8 mouse cellular contexts compared by ENCODE assay signal in genomic region chr10:128548947-128549681, GRCm38 (mm10). TPM values are rescaled to one million over a fixed set of nuclear protein-coding genes. Genes with fewer than 3 reads are reported as not detected.
DNase-seq lines count a peak whose midpoint lies in the region; ATAC-seq lines count a peak whose summit lies in the region.

Gene Rpl41 (minus strand): TSS chr10:128549305.

- H3K4me2 ChIP-seq in heart, embryonic 12.5 days: peak within 1 kb of the TSS; percentile 93
- H3K4me2 ChIP-seq in liver, embryonic 12.5 days: peak within 1 kb of the TSS; percentile 93
- H3K4me2 ChIP-seq in stomach, embryonic 15.5 days: peak within 1 kb of the TSS; percentile 74

- no peaks in the 10 kb centered on the region for H3K9me3 ChIP-seq in heart, embryonic 12.5 days (replicated peaks)
- no peaks in the 10 kb centered on the region for H3K9me3 ChIP-seq in liver, embryonic 12.5 days (replicated peaks)
- H3K9me3 ChIP-seq in stomach, embryonic 15.5 days: no peaks in the 10 kb centered on the region

- peaks cover 15% of the 10 kb centered on the region for H3K36me3 ChIP-seq in heart, embryonic 12.5 days
- peaks cover 23% of the 10 kb centered on the region for H3K36me3 ChIP-seq in liver, embryonic 12.5 days
- H3K36me3 ChIP-seq in stomach, embryonic 15.5 days: peaks cover 12% of the 10 kb centered on the region

- peak; percentile 99 for DNase-seq in CD4-positive helper T cell, adult 2 months (ENCODE audit: low read depth, low spot score)
- DNase-seq in brain, embryonic 18.5 days (ENCODE audit: low read depth, low spot score): peak; percentile 94
- DNase-seq in kidney, postnatal 10 days: peak; percentile 95
- peak; percentile 90 to 94 for DNase-seq in natural killer cell, adult 2 months (ENCODE audit: low spot score in 2 of 2)

- peak within 1 kb of the TSS; percentile 91 for H3K9ac ChIP-seq in heart, embryonic 12.5 days
- peak within 1 kb of the TSS; percentile 92 for H3K9ac ChIP-seq in liver, embryonic 12.5 days
- peak within 1 kb of the TSS; percentile 35 for H3K9ac ChIP-seq in stomach, embryonic 15.5 days

- peak within 1 kb of the TSS; percentile 95 for H3K27ac ChIP-seq in heart, embryonic 12.5 days (ENCODE audit: poor library complexity, severe bottlenecking)
- peak within 1 kb of the TSS; percentile 94 for H3K27ac ChIP-seq in liver, embryonic 12.5 days
- peak within 1 kb of the TSS; percentile 96 for H3K27ac ChIP-seq in stomach, embryonic 15.5 days

- under 1% methylated on average over 31 of the region's 31 CpGs for WGBS in heart, embryonic 12.5 days
- 1% methylated on average over 31 of the region's 31 CpGs for WGBS in liver, embryonic 12.5 days (ENCODE audit: insufficient replicate concordance)
- WGBS in stomach, embryonic 15.5 days: under 1% methylated on average over 31 of the region's 31 CpGs

- ATAC-seq in erythroid progenitor cell, adult 5-6 weeks (replicated peaks; ENCODE audit: low FRiP score, poor library complexity, severe bottlenecking): peak; percentile 79
- ATAC-seq in heart, embryonic 12.5 days (ENCODE audit: insufficient number of reproducible peaks, low FRiP score): peak; percentile 90
- peak; percentile 84 for ATAC-seq in liver, embryonic 12.5 days
- peak; percentile 90 for ATAC-seq in stomach, embryonic 15.5 days (ENCODE audit: insufficient read depth, low FRiP score, low read depth)

- H3K4me3 ChIP-seq in heart, embryonic 12.5 days: peak within 1 kb of the TSS; percentile 70
- peak within 1 kb of the TSS; percentile 84 for H3K4me3 ChIP-seq in liver, embryonic 12.5 days
- H3K4me3 ChIP-seq in stomach, embryonic 15.5 days (replicated peaks): peak within 1 kb of the TSS; percentile 81

- no peaks in the 10 kb centered on the region for H3K27me3 ChIP-seq in heart, embryonic 12.5 days (replicated peaks)
- H3K27me3 ChIP-seq in liver, embryonic 12.5 days (replicated peaks): no peaks in the 10 kb centered on the region
- no peaks in the 10 kb centered on the region for H3K27me3 ChIP-seq in stomach, embryonic 15.5 days (replicated peaks)

- H3K4me1 ChIP-seq in heart, embryonic 12.5 days (replicated peaks): peaks cover 11% of the 10 kb centered on the region
- H3K4me1 ChIP-seq in liver, embryonic 12.5 days: peaks cover 27% of the 10 kb centered on the region
- H3K4me1 ChIP-seq in stomach, embryonic 15.5 days: no peaks in the 10 kb centered on the region

RNA-seq across cellular contexts. Expression of gene Rpl41, which starts in this region (rescaled TPM):
- total RNA-seq in erythroid progenitor cell, adult 5-6 weeks (2015; ENCODE audit: low replicate concordance): 1,611 and 1,688 TPM in 2 replicates
- total RNA-seq in erythroid progenitor cell, adult 5-6 weeks (2017; ENCODE audit: low replicate concordance): 704 and 1,169 TPM in 2 replicates
- 2,275 and 2,341 TPM in 2 replicates for polyA plus RNA-seq in heart, embryonic 12.5 days (2016; fragmentation: Nextera tagmentation; extraction: Ambion mirVana)
- polyA plus RNA-seq in liver, embryonic 12.5 days (2016; fragmentation: Nextera tagmentation; extraction: Ambion mirVana): 2,924 and 3,037 TPM in 2 replicates
- polyA plus RNA-seq in stomach, embryonic 15.5 days (2015; fragmentation: Nextera tagmentation; extraction: Ambion mirVana): 3,689 and 3,942 TPM in 2 replicates

Comparison
In these comparisons a context has a peak if more than half of its experiments do, and no peak if none do; other contexts are left out.
1. Peak in every context shown above with its lines: DNase-seq, ATAC-seq, H3K4me3 ChIP-seq and H3K27ac ChIP-seq.
2. H3K9ac ChIP-seq: peak in every context shown above with its lines; median percentile 92 in liver, embryonic 12.5 days; 91 in heart, embryonic 12.5 days; 35 in stomach, embryonic 15.5 days.